Mouse (Mus musculus) left cerebral cortex, postnatal 36 days (tissue): ENCODE results near the gene Cd300ld3. TPM values are rescaled to one million over a fixed set of nuclear protein-coding genes. Genes with fewer than 3 reads are reported as not detected.

Experiments
- DNase-seq, 2 experiments: peaks; one replicate each; pipeline ENCODE4 v3.0.0; 2021 to 2022; ENCODE audit warnings: low spot score in 2 of 2, mixed read lengths in 1 of 2
- intact Hi-C: fragments of 180-260 bp; cut with DNase I; formaldehyde crosslinking; loops from one replicate; pipeline ENCODE4 v1.15.1; 2025
- total RNA-seq, 2 experiments: library from RNA; stranded (reverse); gene quantifications; 2 replicates each; pipeline ENCODE4 v1.2.3; 2021

Cd300ld3 gene
- total RNA-seq, result under 1 TPM; 0.72 to 0.75 TPM

DNA sequence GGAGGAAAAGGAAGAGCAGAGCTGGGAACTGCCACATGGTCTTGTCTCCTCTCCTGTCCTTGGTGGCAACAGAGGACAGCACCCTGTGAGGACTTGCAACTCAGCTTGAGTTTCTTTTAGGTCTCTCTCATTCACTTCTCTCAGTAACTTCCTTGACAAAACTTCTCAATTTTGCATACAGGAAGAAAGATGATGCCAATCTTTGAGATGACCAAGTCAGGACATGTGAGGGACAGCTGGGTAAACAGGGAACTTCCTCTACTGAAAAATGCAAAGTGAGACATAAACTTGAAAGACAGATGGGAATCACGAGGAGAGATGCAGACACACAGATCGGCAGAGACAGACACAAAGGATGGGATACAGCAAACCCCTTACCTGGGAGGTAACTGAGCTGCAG is at the start of gene Cd300ld3:
Cd300ld3 (minus strand) TSS at position 151 of the 400 bp plus-strand sequence.
- intact Hi-C loops, result no loop called here
- no peak for DNase-seq

- DNase-seq, result no peak
- intact Hi-C loops, result no loop called here
Observed at GRCm38 (mm10) chr11:115092140-115092539, 43.9 kb upstream of the Cd300ld3 start.

DNA sequence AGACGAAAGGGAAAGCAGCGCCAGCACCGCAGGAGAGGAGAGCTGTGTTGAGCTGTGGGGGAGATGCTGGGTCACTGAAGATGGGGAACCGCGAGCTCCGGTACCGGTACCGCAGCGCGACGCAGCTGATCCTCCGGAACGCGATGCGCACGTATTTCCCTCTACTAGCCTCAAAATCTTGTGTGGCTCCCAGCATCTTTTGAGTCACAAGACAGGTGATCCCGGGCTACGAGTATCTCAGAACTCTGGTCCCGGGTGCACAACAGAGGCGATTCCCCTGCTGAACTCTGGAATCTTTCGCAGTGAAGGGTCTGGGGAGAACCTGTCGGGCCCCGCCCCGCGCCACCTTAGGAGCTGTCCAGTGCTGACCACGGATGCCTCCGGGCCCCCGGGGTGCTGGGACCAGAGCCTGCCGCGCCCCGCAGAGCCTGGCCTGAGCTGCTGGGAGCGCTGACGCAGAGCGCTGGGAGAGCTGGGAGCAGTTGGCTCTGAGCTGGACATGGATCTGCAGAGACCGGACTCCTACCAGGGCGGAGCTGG is 43.2 kb upstream of the Cd300ld3 start, which contains the start of gene Rab37:
Rab37 (plus strand) TSS at position 70 of the 540 bp plus-strand sequence.
- intact Hi-C loops, result no loop called here
- peak in 1 of 2 experiments; percentile 13 for DNase-seq

DNA sequence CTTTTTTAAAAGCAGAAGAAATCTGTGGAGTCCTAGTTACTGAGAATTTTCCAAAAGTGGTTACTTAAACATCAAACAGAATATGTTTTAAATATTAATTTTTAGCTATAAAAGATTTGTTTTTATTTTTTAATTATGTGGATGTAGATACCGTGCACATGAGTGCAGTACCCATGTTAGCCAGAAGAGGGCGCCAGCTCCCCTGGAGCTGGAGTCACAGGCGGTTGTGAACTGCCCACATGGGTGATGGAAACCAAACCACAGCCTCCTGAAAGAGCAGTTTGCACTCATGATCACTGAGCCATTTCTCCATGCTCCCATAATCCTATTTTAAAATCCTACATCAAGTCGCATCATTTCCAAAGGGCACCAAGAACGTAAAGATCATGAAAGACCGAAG is 41.6 kb upstream of the Cd300ld3 start:
- intact Hi-C loops, result no loop called here

GRCm38 (mm10) chr11:115086213-115086612 is 38.0 kb upstream of the Cd300ld3 start:
- intact Hi-C loops, result no loop called here

More for the DNA sequence above, 41.6 kb upstream of the Cd300ld3 start:
- no peak for DNase-seq

DNA sequence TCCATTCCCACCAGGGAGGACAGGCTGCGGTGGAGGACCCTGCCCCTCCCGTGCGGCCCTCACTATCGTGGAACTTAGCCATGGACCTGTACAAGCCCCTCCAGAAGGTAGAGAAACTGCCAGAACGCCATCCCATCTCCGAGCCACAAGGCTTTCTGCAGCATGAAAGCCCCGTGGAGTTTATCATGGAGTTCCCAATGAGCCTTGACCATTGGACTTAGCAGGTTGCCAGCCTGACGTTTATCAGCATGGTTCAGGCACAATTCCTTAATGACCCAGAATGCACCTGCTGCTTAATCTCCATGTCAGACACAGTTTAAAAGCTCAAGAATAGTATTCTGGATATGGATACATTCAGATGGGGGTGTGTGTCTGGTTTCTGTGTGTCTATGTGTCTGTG is 36.9 kb upstream of the Cd300ld3 start:
- DNase-seq, result no peak
- intact Hi-C loops, result no loop called here

More at GRCm38 (mm10) chr11:115086213-115086612, 38.0 kb upstream of the Cd300ld3 start:
- DNase-seq, result no peak

DNA sequence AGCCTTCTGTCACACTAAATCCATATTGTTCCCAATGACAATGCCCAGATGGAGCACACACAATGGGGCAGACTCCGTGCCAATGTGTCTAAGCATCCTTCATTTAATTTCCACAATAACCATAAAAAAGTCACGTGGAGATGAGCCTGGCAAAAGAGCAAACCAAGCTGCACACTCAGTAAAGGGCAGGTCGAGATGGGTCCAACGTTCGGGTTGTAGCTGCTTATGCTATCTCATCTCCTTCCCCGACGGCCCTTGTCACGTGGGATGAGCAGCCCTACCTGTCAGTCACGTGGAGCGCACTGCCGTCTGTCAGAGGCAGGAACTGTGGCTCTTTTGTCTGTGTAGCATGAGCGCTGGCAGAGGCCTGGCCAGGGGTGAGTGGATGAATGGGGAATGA is 36.4 kb upstream of the Cd300ld3 start:
- intact Hi-C loops, result loop anchor here (5.0 kb wide), 1 partner anchor 178 kb away; no protein-coding TSS in a partner anchor
- no peak for DNase-seq

DNA sequence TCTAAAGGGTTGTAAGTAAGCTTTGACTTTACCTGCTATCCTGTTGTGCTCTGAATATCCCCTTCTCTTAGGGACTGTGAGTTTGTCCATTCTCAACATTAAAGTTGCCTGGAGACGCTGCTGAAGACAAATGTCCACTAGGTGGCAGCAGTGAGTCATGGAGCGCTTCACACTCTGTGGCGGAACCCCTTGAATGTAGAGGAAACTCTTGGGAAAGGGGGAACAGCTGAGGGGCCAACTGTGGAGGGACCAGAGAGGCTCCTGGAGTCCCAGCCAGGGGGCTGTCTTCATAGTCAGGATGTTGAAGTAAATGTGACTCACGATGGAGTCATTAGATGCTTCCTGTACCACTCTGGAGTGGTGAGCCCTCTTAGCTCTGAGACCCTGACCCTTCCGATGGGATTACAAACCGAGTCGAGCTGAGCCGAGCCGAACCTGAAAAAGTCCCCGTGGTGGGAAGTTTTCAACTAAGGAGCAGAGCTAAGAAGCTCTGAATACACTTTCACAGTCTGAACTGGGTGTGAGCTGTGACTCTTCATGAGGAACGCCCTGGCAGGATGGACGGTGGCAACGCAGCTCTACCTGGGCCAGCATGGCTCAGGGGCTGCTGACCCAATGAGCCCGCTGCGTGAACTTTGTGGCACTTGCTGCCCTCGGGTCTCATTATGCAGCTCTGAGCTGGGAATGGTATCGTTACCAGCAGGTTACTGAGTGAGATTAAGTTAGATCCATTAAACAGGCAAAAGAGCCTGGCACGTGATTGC is 35.3 kb upstream of the Cd300ld3 start:
- peak; percentile 34 to 65 for DNase-seq
- intact Hi-C loops, result loop anchor here (5.0 kb wide), 1 partner anchor 179 kb away; no protein-coding TSS in a partner anchor

- DNase-seq, result no peak
- intact Hi-C loops, result loop anchor here (1.0 to 5.0 kb wide), 2 partner anchors 70 to 180 kb away; no protein-coding TSS in a partner anchor
Observed at GRCm38 (mm10) chr11:115082196-115082595, 34.0 kb upstream of the Cd300ld3 start.

GRCm38 (mm10) chr11:115081373-115081772 is 33.2 kb upstream of the Cd300ld3 start:
- intact Hi-C loops, result loop anchor here (5.0 kb wide), 1 partner anchor 181 kb away; no protein-coding TSS in a partner anchor
- no peak for DNase-seq

GRCm38 (mm10) chr11:115080886-115081285 is 32.7 kb upstream of the Cd300ld3 start:
- intact Hi-C loops, result loop anchor here (5.0 kb wide), 1 partner anchor 181 kb away; no protein-coding TSS in a partner anchor
- peak in 1 of 2 experiments; percentile 45 for DNase-seq

DNA sequence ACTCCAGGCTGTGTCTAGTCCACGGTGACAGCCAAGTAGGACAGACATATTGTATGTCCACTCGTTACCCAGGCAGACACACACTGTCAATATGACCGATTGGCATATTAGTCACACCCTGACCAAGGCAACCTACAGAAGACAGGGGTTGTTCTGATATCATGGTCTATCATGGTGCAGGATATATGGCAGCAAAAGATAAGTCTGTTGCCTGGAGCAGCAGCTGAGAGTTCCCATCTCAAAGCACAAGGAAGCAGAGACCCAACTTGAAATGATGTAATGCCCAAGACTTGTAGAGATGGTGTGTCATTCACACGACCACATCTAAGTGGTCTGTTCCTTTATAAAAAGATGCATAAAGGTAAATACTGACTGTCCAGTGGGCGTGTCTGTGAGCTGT is 30.5 kb upstream of the Cd300ld3 start:
- intact Hi-C loops, result no loop called here
- no peak for DNase-seq

DNA sequence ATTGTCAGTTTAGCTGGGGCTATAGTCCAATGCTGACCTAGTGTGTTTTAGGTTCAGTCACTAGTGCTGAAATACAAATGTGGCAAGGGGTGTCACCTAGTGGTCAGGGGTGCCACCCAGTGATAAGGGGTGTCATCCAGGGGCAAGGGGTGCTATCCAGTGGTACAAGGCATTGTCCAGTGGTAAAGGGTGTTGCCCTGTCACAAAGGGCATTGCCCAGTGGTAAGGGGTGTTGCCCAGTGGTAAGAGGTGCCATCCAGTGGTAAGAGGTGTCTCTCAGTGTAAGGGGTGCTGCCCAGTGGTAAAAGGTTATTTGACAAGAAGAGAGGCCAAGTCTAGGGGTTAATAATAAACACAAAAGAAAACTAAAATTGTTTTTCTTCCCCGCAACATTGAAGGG is 29.2 kb upstream of the Cd300ld3 start:
- intact Hi-C loops, result no loop called here
- DNase-seq, result no peak

GRCm38 (mm10) chr11:115075859-115076258 is 27.6 kb upstream of the Cd300ld3 start:
- no peak for DNase-seq
- intact Hi-C loops, result no loop called here

- intact Hi-C loops, result no loop called here
- no peak for DNase-seq
Observed at GRCm38 (mm10) chr11:115075407-115075806, 27.2 kb upstream of the Cd300ld3 start.

GRCm38 (mm10) chr11:115073002-115073401 is 24.8 kb upstream of the Cd300ld3 start:
- DNase-seq, result no peak
- intact Hi-C loops, result no loop called here

GRCm38 (mm10) chr11:115071631-115072294 is 23.6 kb upstream of the Cd300ld3 start:
- no peak for DNase-seq

DNA sequence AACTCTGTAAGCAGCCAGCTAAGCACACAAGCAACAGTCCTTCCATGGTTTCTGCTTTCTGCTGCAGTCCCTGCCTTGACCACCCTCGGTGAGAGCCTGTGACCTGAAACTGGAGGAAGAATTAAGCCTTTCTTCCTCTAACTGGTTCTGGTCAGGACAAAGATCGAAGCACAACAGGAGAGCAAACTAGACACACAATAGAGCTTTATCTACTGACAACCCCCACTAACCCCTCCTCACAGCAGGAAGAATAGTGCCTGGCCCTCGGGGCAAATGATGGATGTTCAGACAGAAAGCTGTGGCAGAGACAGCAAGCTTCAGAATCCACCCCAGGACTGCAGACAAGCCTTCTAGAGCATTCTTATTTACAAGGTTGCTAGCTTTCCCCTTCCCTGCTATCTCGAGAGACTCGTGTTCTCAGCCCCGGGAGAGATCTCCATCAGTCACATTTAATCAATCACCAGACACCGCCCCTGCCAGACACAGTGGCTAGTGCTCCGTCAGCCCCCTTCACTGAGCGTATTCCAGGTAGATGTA is 22.9 kb upstream of the Cd300ld3 start:
- DNase-seq, result no peak

More at GRCm38 (mm10) chr11:115071631-115072294, 23.6 kb upstream of the Cd300ld3 start:
- intact Hi-C loops, result no loop called here

GRCm38 (mm10) chr11:115066768-115067167 is 18.6 kb upstream of the Cd300ld3 start:
- intact Hi-C loops, result no loop called here
- DNase-seq, result no peak

More for the DNA sequence above, 22.9 kb upstream of the Cd300ld3 start:
- intact Hi-C loops, result no loop called here

DNA sequence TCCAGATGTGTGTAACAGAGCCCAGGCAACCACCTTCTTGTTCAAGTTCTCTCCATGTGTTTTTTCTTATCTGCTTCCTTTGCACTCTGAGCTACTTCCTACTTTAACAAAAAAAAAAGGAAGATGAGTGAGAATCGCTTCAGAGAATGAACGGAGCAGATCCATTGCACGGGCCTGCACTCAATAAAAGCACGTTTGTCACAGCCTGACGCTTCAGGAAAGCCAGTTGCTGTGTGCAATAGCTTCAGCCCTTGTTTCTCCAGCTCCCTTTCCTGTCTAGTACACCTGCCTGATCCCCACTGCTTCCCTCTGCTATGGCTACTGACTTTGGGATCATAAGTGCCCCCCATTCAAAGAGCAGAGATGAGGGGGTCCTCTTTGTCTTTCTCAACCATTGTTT is 13.9 kb upstream of the Cd300ld3 start, which contains the start of gene Cd300e:
Cd300e (minus strand) TSS at position 101 of the 400 bp plus-strand sequence.
- intact Hi-C loops, result no loop called here
- DNase-seq, result no peak
